Mouse (Mus musculus): ENCODE measurements around the gene Otud5.
A peak's percentile ranks its signal among the peaks of the same experiment; 100 is the strongest.
"Not testable (repeated sequence)": the region's sequence is repeated elsewhere in the genome, so short reads cannot be mapped to it uniquely, and the experiment has no call there.

Gene Otud5

DNA sequence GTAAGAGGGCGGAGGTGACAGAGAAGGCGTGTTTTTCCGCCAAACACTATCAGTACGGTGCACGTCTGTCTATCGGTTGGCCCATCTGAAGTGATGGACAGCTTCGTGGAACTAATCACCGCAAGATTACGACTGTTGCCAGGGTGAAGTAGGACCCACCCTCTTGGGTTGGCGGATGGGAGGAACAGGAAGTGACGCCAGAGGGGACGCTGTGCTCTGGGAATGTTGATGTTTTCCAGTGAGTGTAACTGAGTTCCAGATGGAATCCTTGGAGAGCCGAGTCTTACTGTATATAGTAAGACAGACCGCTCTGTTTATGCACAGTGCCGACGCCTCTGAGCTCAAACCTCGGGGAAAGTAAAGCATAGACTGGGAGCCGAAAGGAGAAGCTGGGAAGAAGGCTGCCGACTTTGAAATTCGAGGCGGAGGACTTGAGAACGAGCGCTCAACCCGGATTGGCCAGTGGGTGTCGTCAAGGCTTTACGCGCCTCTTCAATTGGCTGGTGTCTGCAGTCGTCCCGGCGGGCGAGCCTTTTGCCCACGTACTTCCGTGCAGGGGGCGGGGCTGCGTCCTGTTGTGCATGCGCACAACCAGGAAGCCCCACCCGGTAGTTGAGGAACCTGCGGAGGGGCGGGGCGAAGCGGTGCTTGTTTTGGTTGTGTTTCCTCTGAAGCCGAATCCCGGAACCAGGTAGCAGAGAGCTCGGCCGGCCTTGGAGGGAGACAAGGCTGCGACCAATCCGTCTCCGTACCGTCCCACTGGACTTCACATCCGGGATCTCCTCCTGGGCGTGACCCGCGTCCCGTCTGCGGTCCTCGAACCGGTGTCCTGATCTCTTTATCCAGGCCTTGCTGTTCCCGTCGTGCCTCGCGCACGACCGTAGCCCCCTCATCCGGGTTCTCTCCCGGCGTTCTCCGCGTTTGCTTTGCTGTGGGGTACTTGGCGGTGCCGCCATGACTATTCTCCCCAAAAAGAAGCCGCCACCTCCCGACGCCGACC lies at the start of gene Otud5:
TSS of gene Otud5 (plus strand) at position 202 of the 1,000 bp plus-strand sequence.
- DNase-seq (ENCODE audit: low spot score): peak; percentile 96

GRCm38 (mm10) chrX:7793361-7793760 lies 47.8 kb upstream of the Otud5 start:
- DNase-seq (ENCODE audit: low spot score): no peak

- peak; percentile 11 for DNase-seq (ENCODE audit: low spot score)
Observed at GRCm38 (mm10) chrX:7795016-7795415, 46.1 kb upstream of the Otud5 start.

DNA sequence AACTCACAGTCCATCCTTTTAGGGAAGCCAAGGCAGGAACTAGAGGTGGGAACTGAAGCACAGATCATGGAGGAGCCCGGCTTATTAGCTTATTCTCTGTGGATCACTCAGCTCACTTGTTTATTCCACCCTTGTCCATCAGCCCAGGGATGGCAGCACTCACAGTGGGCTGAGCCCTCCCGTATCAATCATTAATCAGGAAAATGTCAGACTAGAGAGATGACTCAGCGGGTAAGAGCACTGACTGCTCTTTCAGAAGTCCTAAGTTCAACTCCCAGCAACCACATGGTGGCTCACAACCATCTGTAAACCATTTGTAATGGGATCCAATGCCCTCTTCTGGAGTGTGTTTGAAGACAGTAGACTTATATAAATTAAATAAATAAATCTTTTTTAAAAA lies 43.8 kb upstream of the Otud5 start:
- DNase-seq (ENCODE audit: low spot score): no peak

- DNase-seq (ENCODE audit: low spot score): not testable (repeated sequence)
Observed at GRCm38 (mm10) chrX:7802157-7802556, 39.0 kb upstream of the Otud5 start.

DNA sequence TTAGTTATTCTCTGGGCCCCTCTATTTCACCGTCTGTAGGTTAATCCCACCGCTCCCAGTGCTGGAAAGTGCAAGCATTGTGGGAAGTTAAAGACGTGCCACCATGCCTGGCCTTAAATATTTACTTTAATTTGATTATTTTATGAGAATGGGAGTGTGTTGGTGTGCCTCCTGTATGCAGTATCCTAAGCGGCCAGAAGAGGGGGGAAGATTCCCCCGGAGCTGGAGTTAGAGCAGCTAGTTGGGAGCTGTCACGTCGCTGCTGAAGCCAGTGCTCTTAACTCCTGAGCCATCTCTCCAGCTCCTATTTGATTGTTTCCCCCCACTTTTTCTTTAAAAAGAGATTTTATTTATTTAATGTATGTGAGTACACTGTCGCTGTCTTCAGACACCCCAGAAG lies 26.1 kb upstream of the Otud5 start:
- DNase-seq (ENCODE audit: low spot score): not testable (repeated sequence)

DNA sequence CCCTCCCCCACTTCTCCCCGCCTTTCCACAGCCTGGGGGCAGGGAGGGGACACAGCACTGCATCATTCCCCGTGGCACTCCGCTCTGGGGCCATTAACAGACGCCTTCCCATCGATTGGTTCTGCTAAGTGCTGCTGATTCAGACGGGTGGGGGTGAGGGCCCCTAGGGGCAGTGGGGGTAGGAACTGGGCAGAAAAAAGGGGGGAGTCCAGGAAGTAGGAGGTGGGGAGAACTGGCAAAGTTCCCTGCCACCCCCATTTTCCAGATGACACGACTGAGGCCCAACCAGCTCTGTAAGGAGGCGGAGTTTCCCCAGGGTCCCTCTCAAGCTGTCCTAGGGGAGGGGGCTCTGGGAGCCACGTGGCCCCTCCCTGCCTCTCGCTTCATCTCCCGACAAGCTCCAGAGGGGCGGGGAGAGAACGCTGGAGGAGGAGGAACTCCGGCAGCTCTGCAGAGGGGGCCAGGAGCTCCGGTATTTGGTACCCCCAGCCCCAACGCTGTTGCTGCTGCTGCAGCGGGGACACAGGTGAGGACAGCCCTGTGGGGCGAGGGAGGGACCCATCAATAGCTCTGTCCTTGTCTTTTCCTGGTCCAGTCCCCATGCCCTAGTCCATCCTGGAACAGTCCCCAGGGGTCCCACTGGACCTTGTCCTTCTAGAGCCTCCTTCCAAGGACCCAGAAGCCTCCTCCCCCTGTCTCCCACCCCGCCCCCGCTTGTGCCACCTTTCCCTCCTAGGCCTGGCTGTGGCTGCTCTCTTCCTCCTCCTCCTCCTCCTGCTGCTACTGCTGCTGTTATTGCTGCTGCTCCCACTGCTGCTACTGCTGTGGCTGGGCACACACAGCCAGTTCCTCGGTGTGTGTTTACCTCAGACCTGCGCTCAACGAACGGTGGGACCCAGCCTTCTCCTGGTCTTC lies 19.0 kb upstream of the Otud5 start, which contains the start of gene Kcnd1:
TSS of gene Kcnd1 (plus strand) at position 425 of the 915 bp plus-strand sequence.
- DNase-seq (ENCODE audit: low spot score): no peak

- peak; percentile 10 for DNase-seq (ENCODE audit: low spot score)
Observed at GRCm38 (mm10) chrX:7837146-7837545, 4.0 kb upstream of the Otud5 start.

DNA sequence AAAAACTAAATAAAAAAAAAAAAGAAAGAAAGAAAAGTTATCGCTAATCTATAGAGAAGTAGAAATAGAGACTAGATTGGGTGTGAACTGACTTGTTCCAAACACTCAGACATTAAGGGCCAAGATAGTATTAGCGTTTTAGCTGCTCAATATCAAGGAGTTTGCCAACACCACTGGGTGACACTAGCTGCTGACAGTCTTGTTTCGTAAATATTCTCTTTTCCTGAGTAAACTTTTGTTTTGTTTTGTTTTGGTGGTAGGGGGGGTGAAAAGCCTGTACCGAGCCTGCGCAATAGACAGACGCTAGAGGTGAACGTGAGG lies 362 bp upstream of the Otud5 start:
- DNase-seq (ENCODE audit: low spot score): no peak

GRCm38 (mm10) chrX:7842318-7842717 lies 1.2 kb downstream of the Otud5 start:
- DNase-seq (ENCODE audit: low spot score): peak; percentile 35

GRCm38 (mm10) chrX:7847845-7848244 lies 6.7 kb downstream of the Otud5 start:
- DNase-seq (ENCODE audit: low spot score): no peak

DNA sequence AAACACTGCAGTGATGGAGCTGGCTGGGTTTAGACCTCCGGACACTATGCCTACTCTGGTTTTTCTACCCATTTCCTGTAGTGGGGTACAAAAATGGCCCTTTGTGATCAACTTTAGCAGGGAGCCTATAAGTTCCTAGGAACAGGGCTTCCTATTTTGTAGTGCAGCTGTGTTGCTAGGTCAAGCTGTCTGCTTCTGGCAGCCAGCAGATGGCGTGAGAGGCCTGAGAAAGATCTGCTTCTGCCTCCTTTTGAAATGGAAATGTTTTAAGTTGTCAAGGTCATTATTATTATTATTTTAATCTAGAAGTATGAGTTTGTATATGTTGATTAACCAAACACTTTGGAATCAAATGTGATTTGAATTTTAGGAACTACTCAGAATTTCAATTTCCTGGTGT lies 13.4 kb downstream of the Otud5 start:
- DNase-seq (ENCODE audit: low spot score): no peak

GRCm38 (mm10) chrX:7859191-7859753 lies 18.1 kb downstream of the Otud5 start:
- DNase-seq (ENCODE audit: low spot score): no peak

GRCm38 (mm10) chrX:7863181-7863580 lies 22.0 kb downstream of the Otud5 start:
- DNase-seq (ENCODE audit: low spot score): no peak

DNA sequence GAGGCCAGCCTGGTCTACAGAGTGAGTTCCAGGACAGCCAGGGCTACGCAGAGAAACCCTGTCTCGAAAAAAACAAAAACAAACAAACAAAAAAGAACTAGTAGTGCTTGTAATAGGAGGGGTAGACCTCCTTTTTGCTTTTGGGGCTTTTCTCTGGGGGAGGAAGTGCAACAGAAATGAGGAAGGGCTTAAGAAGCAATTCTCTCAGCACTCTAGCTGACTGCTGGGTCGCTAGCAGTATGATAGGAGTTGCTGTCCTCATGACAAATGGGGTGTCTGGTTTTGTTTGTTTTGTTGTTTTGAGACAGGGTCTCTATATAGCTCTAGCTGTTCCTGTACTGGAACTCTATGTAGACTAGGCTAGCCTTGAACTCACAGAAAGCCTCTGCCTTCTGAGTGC lies 23.4 kb downstream of the Otud5 start:
- no peak for DNase-seq (ENCODE audit: low spot score)

- no peak for DNase-seq (ENCODE audit: low spot score)
Observed at GRCm38 (mm10) chrX:7865343-7865742, 24.2 kb downstream of the Otud5 start.

DNA sequence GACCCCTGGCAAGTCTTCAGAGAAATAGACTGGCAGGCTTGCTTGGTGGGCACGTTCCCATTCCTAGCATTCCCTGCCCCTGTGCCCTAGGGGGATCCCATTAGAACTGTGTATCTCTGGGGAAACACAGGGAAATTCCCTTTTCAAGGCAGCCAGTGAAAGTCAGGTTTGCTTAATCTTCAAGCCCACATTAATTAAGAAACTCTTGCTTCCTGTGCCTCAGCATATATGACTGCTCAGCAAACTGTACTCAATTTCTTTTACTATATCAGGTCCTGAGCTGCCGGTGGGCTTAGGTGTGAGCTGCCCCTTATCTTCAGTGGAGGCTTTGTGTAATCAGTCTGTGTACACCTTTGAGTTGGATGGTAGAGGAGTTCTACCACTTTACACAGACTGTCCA lies 24.6 kb downstream of the Otud5 start:
- DNase-seq (ENCODE audit: low spot score): no peak

DNA sequence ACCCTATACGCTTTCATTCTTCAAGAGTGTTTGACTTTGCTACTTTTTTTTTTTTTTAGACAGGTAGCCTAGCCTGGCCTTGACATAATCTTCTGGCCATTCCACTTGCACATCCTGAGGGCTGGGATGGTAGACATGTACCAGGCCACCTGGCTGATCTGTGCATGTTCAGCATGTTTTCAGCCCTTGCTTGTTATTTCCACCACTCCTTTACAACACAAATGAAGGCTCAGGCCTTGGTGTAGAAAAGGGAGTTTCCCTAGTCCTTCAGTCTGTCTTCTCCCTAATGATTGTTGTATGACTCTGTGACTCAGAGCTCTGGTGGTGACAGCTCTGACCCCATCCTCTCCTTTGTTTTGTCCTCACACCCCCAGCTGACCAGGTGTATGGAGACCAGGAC lies 26.0 kb downstream of the Otud5 start:
- no peak for DNase-seq (ENCODE audit: low spot score)

- no peak for DNase-seq (ENCODE audit: low spot score)
Observed at GRCm38 (mm10) chrX:7868506-7868905, 27.3 kb downstream of the Otud5 start.

DNA sequence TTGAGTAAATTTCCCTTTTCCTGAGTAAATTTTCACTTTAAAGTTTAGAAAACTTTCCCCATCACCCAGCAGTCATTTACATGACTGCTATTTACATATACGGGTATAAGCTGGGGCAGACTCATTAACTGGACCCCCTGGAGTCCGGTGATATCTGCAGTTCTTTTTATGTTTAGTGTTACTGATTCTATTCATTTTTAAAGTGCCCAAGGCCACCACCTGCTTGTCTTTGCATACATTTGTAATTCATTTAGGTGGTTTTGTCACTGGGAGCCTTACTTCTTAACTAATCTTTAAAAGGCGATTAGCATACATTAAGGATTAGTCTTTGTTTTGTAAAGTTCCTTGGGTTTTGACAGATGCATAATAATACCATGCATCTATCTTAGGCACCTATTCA lies 28.7 kb downstream of the Otud5 start:
- DNase-seq (ENCODE audit: low spot score): no peak

DNA sequence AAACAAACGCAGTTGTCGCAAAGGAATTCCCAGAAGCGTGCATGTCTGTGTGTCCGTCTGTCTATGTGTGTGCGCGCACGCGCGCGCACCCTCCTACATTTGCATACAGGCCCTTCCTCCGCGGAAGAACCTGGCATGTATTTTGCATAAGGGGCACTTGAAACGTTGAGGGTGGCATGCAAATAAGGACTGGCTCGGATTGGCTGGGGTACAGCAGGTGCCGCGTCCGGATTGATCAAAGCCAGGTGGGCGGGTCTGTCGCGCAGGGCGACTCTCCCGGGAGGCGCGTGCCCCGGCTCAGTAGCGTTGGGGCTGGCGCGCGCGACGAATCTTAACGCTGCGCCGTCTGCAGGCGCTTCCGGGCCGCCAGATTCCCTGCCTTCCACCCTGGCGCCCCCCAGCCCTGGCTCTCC lies 36.8 kb downstream of the Otud5 start, which contains the start of gene Pim2:
TSS of gene Pim2 (plus strand) at position 256 of the 413 bp plus-strand sequence.
- DNase-seq (ENCODE audit: low spot score): peak; percentile 84

- DNase-seq (ENCODE audit: low spot score): no peak
Observed at GRCm38 (mm10) chrX:7878495-7878894, 37.3 kb downstream of the Otud5 start.
